ENCODE assay signal across 8 mouse cellular contexts in the genomic region with DNA sequence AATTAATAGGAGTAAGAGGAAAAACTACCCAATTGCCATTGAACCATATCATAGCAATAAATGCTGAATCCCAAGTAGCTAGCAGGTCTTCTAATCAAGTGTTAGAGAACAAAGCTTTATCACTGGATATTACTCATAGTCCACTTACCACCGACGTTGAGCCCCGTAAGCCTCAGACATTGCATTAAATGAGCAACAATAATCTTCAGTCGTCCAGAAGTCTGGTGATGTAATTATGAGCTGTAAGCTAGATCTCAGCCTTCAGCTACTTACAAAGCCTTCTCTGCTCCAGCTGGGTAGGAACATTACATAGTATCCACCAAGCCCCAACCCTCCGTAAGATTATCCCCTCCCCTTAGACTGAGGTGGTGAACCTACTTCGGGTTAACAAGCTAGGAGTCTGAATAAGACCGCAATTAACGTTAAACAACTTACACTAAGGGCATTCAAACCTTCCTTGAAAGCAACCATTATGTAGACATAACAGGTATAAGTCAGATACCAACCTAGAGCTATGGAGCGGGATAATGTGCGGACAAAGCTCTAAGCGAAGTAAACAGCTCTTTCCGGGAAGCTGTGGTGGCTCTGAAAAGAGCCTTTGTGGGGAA. TPM values are rescaled to one million over a fixed set of nuclear protein-coding genes. Genes with fewer than 3 reads are reported as not detected.
A peak's percentile ranks its signal among the peaks of the same experiment; 100 is the strongest.
DNase-seq lines count a peak whose midpoint lies in the region; ATAC-seq lines count a peak whose summit lies in the region.

No protein-coding gene starts in this region.

- peaks cover 9% of the 10 kb centered on the region for H3K4me1 ChIP-seq in neural tube, embryonic 11.5 days (ENCODE audit: control insufficient read depth, insufficient read depth, low read length)
- H3K4me1 ChIP-seq in intestine, embryonic 15.5 days (replicated peaks), result peaks cover 11% of the 10 kb centered on the region
- H3K4me1 ChIP-seq in neural tube, embryonic 13.5 days (replicated peaks), result peaks cover 20% of the 10 kb centered on the region

- H3K36me3 ChIP-seq in neural tube, embryonic 11.5 days (ENCODE audit: control insufficient read depth, insufficient read depth, low read length), result no peaks in the 10 kb centered on the region
- H3K36me3 ChIP-seq in intestine, embryonic 15.5 days, result no peaks in the 10 kb centered on the region
- H3K36me3 ChIP-seq in neural tube, embryonic 13.5 days, result no peaks in the 10 kb centered on the region

- H3K9ac ChIP-seq in neural tube, embryonic 11.5 days (ENCODE audit: low read length), result peak overlapping the region; percentile 82
- peak overlapping the region; percentile 50 for H3K9ac ChIP-seq in intestine, embryonic 15.5 days
- H3K9ac ChIP-seq in neural tube, embryonic 13.5 days, result peak overlapping the region; percentile 66

- H3K4me2 ChIP-seq in neural tube, embryonic 11.5 days (ENCODE audit: low read depth), result peak overlapping the region; percentile 51
- peak overlapping the region; percentile 59 for H3K4me2 ChIP-seq in intestine, embryonic 15.5 days (replicated peaks)
- peak overlapping the region; percentile 52 for H3K4me2 ChIP-seq in neural tube, embryonic 13.5 days

- 0% methylated on average over 12 of the region's 12 CpGs for WGBS in neural tube, embryonic 11.5 days
- under 1% methylated on average over 12 of the region's 12 CpGs for WGBS in intestine, embryonic 15.5 days
- WGBS in neural tube, embryonic 13.5 days, result under 1% methylated on average over 12 of the region's 12 CpGs

- H3K9me3 ChIP-seq in neural tube, embryonic 11.5 days (ENCODE audit: control insufficient read depth, low read length), result no peaks in the 10 kb centered on the region
- no peaks in the 10 kb centered on the region for H3K9me3 ChIP-seq in intestine, embryonic 15.5 days
- H3K9me3 ChIP-seq in neural tube, embryonic 13.5 days, result no peaks in the 10 kb centered on the region

- peak overlapping the region; percentile 84 for H3K27ac ChIP-seq in neural tube, embryonic 11.5 days (ENCODE audit: low read depth, low read length)
- H3K27ac ChIP-seq in intestine, embryonic 15.5 days, result peak overlapping the region; percentile 67
- H3K27ac ChIP-seq in neural tube, embryonic 13.5 days (replicated peaks), result no peak overlapping the region

- ATAC-seq in neural tube, embryonic 11.5 days (ENCODE audit: insufficient read depth, low FRiP score, low TSS enrichment), result no peak
- no peak for ATAC-seq in intestine, embryonic 15.5 days
- ATAC-seq in neural tube, embryonic 13.5 days (ENCODE audit: low read depth), result no peak

- H3K27me3 ChIP-seq in neural tube, embryonic 11.5 days (ENCODE audit: control insufficient read depth, insufficient read depth, low read length), result no peaks in the 10 kb centered on the region
- no peaks in the 10 kb centered on the region for H3K27me3 ChIP-seq in intestine, embryonic 15.5 days (replicated peaks)
- H3K27me3 ChIP-seq in neural tube, embryonic 13.5 days, result no peaks in the 10 kb centered on the region

- H3K4me3 ChIP-seq in neural tube, embryonic 11.5 days (ENCODE audit: low read depth, low read length), result peak overlapping the region; percentile 42
- H3K4me3 ChIP-seq in intestine, embryonic 15.5 days (replicated peaks), result peak overlapping the region; percentile 33
- H3K4me3 ChIP-seq in neural tube, embryonic 13.5 days, result peak overlapping the region; percentile 34

- peak; percentile 49 for DNase-seq in neural tube, embryonic 11.5 days (ENCODE audit: low spot score)
- DNase-seq in neural tube, embryonic 10.5 days (ENCODE audit: extremely low spot score, low spot score), result no peak
- peak; percentile 81 for DNase-seq in embryo, embryonic 10.5 days (ENCODE audit: low spot score)
- no peak for DNase-seq in layer of hippocampus, adult 9-10 months (ENCODE audit: low spot score)
- no peak for DNase-seq in cerebellum, adult 9-10 months
- no peak for DNase-seq in adrenal gland, postnatal 4 days (ENCODE audit: low spot score in 2 of 2)

RNA-seq across cellular contexts. Expression of a gene that starts 0.9 kb away (rescaled TPM):
- polyA plus RNA-seq in neural tube, embryonic 11.5 days (2014; fragmentation: Nextera tagmentation; extraction: Ambion mirVana), result 5.8 and 6.7 TPM in 2 replicates
- polyA plus RNA-seq in intestine, embryonic 15.5 days (2015; fragmentation: Nextera tagmentation; extraction: Ambion mirVana), result 5.8 and 6.5 TPM in 2 replicates
- 2.2 and 2.6 TPM in 2 replicates for polyA plus RNA-seq in neural tube, embryonic 13.5 days (2015; fragmentation: Nextera tagmentation; extraction: Ambion mirVana)
- total RNA-seq in adrenal gland, postnatal 4 days (2021), result 100 to 1,000 TPM; 197 to 262 TPM

RNA-seq across cellular contexts. Expression of a gene that starts 2.1 kb away (rescaled TPM):
- 24.5 and 46.0 TPM in 2 replicates for polyA plus RNA-seq in neural tube, embryonic 11.5 days (2014; fragmentation: Nextera tagmentation; extraction: Ambion mirVana)
- polyA plus RNA-seq in intestine, embryonic 15.5 days (2015; fragmentation: Nextera tagmentation; extraction: Ambion mirVana), result 39.6 and 41.9 TPM in 2 replicates
- 69.0 and 69.4 TPM in 2 replicates for polyA plus RNA-seq in neural tube, embryonic 13.5 days (2015; fragmentation: Nextera tagmentation; extraction: Ambion mirVana)
- 1,000 to 10,000 TPM; 1,421 to 1,566 TPM for total RNA-seq in adrenal gland, postnatal 4 days (2021)

RNA-seq across cellular contexts. Expression of a gene that starts 7.3 kb away (rescaled TPM):
- polyA plus RNA-seq in neural tube, embryonic 11.5 days (2014; fragmentation: Nextera tagmentation; extraction: Ambion mirVana), result 11.4 and 24.5 TPM in 2 replicates
- polyA plus RNA-seq in intestine, embryonic 15.5 days (2015; fragmentation: Nextera tagmentation; extraction: Ambion mirVana), result 17.7 and 20.5 TPM in 2 replicates
- 12.3 and 21.1 TPM in 2 replicates for polyA plus RNA-seq in neural tube, embryonic 13.5 days (2015; fragmentation: Nextera tagmentation; extraction: Ambion mirVana)
- total RNA-seq in adrenal gland, postnatal 4 days (2021), result 10 to 100 TPM; 34.3 to 35.1 TPM

RNA-seq across cellular contexts. Expression of a gene that starts 8.5 kb away (rescaled TPM):
- 0.42 TPM in 1 of 2 replicates, not detected in the other for polyA plus RNA-seq in neural tube, embryonic 11.5 days (2014; fragmentation: Nextera tagmentation; extraction: Ambion mirVana)
- 1.0 and 1.3 TPM in 2 replicates for polyA plus RNA-seq in intestine, embryonic 15.5 days (2015; fragmentation: Nextera tagmentation; extraction: Ambion mirVana)
- 0.38 and 0.96 TPM in 2 replicates for polyA plus RNA-seq in neural tube, embryonic 13.5 days (2015; fragmentation: Nextera tagmentation; extraction: Ambion mirVana)
- total RNA-seq in adrenal gland, postnatal 4 days (2021), result 1 to 10 TPM in 1 of 2 experiments, under 1 TPM in 1; 0.98 to 1.6 TPM

RNA-seq across cellular contexts. Expression of a gene that starts 17.1 kb away (rescaled TPM):
- 6.8 and 8.6 TPM in 2 replicates for polyA plus RNA-seq in neural tube, embryonic 11.5 days (2014; fragmentation: Nextera tagmentation; extraction: Ambion mirVana)
- polyA plus RNA-seq in intestine, embryonic 15.5 days (2015; fragmentation: Nextera tagmentation; extraction: Ambion mirVana), result 5.7 and 7.1 TPM in 2 replicates
- polyA plus RNA-seq in neural tube, embryonic 13.5 days (2015; fragmentation: Nextera tagmentation; extraction: Ambion mirVana), result 4.0 and 4.3 TPM in 2 replicates
- total RNA-seq in adrenal gland, postnatal 4 days (2021), result 10 to 100 TPM; 12.4 to 13.7 TPM

Comparison
In these comparisons a context has a peak if more than half of its experiments do, and no peak if none do; other contexts are left out.
1. DNase-seq: peak in neural tube, embryonic 11.5 days (single experiment) and embryo, embryonic 10.5 days (single experiment); none in neural tube, embryonic 10.5 days (single experiment), layer of hippocampus, adult 9-10 months (single experiment), cerebellum, adult 9-10 months (single experiment) and adrenal gland, postnatal 4 days (0 of 2).
2. Peak in every context shown above with its lines, with median percentiles within 50 percentile points of each other: H3K4me2 ChIP-seq, H3K4me3 ChIP-seq and H3K9ac ChIP-seq.